Mouse (Mus musculus) G1E (cell line): Measurements from ENCODE around the gene Uts2.

Experiments
- CTCF ChIP-seq: IDR thresholded peaks from 2 replicates; pipeline ENCODE4 v1.5.1; 2012; ENCODE audit warnings: low read depth, low read length, inconsistent platforms, mixed read lengths
- GATA1 ChIP-seq: IDR thresholded peaks from 2 replicates; pipeline ENCODE4 v1.6.1; 2012; ENCODE audit warnings: borderline replicate concordance, low read length, inconsistent platforms, mixed read lengths
- GATA2 ChIP-seq: IDR thresholded peaks from 2 replicates; pipeline ENCODE4 v1.6.1; 2012; ENCODE audit warnings: low read depth, low read length, inconsistent platforms, borderline replicate concordance
- TAL1 ChIP-seq: conservative IDR thresholded peaks from 2 replicates; pipeline ENCODE4 v1.6.1; 2012; ENCODE audit warnings: low read depth, low read length, inconsistent platforms, mixed read lengths

- TF ChIP-seq CTCF: no peak
- TF ChIP-seq GATA2: no peak
- TF ChIP-seq GATA1: no peak
- TF ChIP-seq TAL1: no peak
Observed at GRCm38 (mm10) chr4:151051162-151051561, 54.3 kb downstream of the Uts2 start.
